Mouse (Mus musculus) lung, adult 18-20 months (tissue): ENCODE results near the gene Gimap5.

ENCODE experiments used
- DNase-seq, 2 experiments: peaks; one replicate each; pipeline ENCODE4 v3.0.0; 2022; ENCODE audit warnings: mixed read lengths in 2 of 2

Gimap5 gene

GRCm38 (mm10) chr6:48740501-48741169, 5.4 kb upstream of the Gimap5 start:
- DNase-seq: no peak

- DNase-seq: no peak
Measured at GRCm38 (mm10) chr6:48741273-48741672, 4.7 kb upstream of the Gimap5 start.

DNA sequence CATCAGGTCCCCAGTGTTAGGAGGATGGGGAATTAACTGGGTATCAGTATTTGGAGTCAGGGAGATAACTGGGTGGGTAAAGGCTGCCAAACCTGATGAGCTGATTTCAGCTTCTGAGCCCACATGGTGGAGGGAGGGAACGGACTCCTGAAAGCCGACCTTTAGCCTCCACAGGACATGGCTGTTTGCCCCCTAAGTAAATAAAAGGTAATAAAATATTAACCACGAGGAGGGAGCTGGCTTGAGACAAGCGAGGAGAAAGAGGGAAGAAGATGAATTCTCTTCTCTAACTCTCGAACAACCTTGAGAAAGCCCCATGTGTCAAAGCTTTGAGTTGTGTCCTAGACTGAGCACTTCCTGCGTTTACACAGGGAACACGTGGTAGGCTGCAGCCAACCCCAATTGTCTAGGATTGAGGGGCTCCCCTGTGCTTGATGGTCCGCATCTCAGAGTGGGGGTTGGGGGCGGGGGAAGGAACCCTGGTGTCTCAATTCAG, 4.2 kb upstream of the Gimap5 start:
- DNase-seq: no peak

- DNase-seq: peak; percentile 20 to 37
Measured at GRCm38 (mm10) chr6:48742422-48743351, 3.3 kb upstream of the Gimap5 start.

- DNase-seq: no peak
Measured at GRCm38 (mm10) chr6:48745490-48745889, 507 bp upstream of the Gimap5 start.

- DNase-seq: peak in 1 of 2 experiments; percentile 33
Measured at GRCm38 (mm10) chr6:48747091-48747966, 1.3 kb downstream of the Gimap5 start.

- no peak for DNase-seq
Measured at GRCm38 (mm10) chr6:48763567-48764270, 17.7 kb downstream of the Gimap5 start.

DNA sequence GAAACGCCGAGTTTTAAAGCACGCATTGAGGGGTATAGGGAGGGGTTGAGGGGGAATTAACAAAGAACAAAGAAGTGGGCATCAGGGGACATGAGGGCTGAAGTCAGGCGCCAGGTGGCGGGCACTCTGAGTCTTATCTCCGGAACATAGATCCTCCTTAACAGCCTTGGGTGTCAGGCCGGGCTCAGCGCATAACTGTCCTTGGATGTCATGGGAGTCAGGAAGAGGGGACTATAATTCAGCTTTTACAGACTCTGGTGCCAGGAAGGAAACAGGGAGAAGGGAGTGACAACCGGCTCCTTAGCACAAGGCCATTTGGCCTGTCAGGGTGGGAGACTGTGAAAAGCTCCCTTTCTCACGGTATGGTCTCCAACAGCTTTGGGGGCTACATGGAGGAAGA, 18.5 kb downstream of the Gimap5 start:
- DNase-seq: no peak

DNA sequence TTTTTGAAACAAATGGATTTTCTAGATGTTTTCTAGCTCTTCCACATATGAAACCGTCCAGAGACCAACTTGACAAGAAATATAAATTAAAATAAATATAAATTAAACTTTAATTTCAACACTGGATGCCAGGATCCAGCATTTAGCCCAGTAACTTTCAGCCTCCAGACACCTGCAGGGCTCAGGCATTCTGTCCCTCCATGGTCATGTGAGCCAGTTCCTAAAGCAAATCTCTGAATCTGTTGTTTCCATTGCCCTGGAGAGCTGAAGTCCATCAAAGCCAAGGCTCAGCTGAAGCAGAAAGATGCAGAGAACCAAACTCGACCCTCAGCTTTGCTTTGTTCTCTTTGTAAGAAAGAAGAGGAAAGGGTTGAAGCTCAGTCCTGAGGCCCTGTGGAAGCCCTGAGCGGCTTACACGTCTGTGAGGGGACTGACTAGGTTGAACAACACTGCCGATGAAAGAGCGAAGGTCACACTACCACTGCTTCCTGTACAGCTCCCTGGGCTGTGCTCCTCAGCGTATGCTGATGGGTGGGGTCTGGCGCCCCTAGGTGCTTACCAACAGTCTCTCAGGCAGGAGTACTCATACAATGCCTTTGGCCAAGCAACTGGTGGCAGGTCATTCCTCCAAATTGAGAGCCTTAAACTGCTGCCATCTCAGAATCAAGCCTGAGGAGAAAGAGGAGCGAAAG, 22.3 kb downstream of the Gimap5 start:
- DNase-seq: no peak

- no peak for DNase-seq
Measured at GRCm38 (mm10) chr6:48768933-48769332, 22.9 kb downstream of the Gimap5 start.

GRCm38 (mm10) chr6:48770696-48771095, 24.7 kb downstream of the Gimap5 start, which contains the start of gene Gimap3:
Gimap3 (minus strand) TSS chr6:48770851.
- no peak for DNase-seq

GRCm38 (mm10) chr6:48772030-48772429, 26.0 kb downstream of the Gimap5 start:
- DNase-seq: peak; percentile 76 to 84

GRCm38 (mm10) chr6:48784406-48784805, 38.4 kb downstream of the Gimap5 start:
- no peak for DNase-seq

DNA sequence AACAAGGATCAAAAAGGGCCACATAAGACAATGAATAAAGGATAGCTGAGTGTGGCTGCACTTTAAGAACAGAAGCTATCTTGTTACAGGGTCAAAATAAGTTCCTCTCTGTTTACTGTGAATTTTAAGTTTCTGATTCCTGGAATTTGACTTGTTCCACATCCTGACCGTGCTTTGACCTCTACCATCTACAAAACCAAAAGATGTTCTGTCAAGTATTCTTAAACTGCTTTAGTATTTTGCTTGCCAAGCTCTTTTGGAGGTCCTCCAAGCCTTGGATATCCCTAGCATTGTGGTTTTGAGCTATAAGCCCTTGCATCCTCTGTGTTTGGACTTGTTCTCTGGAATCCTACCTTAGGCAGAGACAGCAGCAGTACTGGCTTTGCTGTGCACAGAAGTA, 39.2 kb downstream of the Gimap5 start:
- DNase-seq: peak in 1 of 2 experiments; percentile 25

- DNase-seq: no peak
Measured at GRCm38 (mm10) chr6:48785601-48786000, 39.6 kb downstream of the Gimap5 start.

DNA sequence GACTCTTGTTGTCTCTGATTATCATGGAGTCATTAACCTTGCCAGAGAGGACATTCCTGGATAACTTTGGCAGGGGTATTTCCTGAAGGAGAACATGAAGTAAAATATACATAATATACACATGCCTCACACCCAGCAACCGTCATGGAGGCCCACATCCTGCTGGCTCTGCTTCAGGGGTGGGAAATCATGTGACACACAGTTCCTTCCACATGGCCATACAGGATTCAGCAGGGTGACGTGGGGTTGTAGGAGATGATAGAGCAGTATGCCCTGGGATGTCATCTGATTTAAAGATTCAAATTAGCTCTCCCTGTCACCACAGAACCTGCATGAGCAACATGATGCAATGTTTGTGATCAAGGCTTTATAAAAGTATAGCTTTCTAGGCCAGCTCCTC, 41.9 kb downstream of the Gimap5 start:
- no peak for DNase-seq

DNA sequence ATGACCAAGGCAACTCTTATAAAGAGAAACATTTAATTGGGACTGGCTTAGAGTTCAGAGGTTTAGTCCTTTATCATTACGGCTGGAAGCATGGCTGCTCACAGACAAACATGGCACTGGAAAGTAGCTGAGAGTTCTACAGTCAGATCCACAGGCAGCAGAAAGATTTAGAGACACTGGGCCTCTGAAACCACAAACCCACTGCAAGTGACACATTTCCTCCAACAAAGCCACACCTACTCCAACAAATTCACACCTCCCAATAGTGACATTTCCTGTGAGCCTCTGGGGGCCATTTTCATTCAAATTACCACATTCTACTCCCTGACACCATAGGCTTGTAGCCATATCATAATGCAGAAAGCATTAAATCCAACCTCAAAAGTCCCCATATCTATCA, 55.9 kb downstream of the Gimap5 start:
- DNase-seq: no peak

DNA sequence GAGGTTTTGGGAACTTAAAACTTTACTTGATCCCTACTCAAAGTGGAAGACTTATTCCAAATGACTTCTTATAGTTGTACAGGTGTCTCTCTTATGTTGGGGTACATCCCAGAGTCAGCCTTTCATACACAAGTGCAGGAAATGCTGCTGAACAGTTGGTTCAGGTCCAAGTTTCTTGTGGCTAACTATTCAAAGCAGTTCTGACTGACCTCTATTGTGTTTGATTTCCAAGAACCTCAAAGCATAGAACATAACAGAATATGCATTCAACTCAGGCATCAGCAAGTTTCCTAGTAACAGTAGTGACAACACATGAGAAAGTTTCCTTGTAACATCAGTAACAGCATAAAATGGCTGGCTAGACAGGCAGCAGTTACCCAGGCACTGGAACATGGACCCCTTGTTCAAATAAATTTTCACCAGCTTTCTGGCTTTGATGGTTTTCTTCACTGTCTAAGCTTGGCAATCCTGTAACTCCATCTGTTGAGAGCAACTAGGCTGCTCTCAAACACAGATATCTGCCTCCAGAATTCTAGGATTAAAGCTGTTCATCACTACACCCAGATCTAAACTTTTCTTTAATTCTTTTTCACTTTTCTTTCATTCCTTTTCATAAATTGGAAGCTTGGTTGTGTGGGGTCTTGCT, 57.5 kb downstream of the Gimap5 start:
- DNase-seq: no peak
